Mouse (Mus musculus) layer of hippocampus, postnatal 10 days (tissue): ENCODE data around the gene Ttll5. TPM values are rescaled to one million over a fixed set of nuclear protein-coding genes. Genes with fewer than 3 reads are reported as not detected.

ENCODE experiments used
- DNase-seq, 2 experiments: peaks; one replicate each; pipeline ENCODE4 v3.0.0; 2021; ENCODE audit warnings: low spot score in 2 of 2
- total RNA-seq, 2 experiments: library from RNA; stranded (reverse); gene quantifications; 2 replicates each; pipeline ENCODE4 v1.2.3; 2021

Gene Ttll5
- total RNA-seq, 2 experiments from 2014 or later = 40.3 to 41.3 TPM

GRCm38 (mm10) chr12:85964436-85964835 is 140.0 kb downstream of the Ttll5 start:
- DNase-seq = no peak

GRCm38 (mm10) chr12:85967812-85968211 is 143.4 kb downstream of the Ttll5 start:
- DNase-seq = no peak

DNA sequence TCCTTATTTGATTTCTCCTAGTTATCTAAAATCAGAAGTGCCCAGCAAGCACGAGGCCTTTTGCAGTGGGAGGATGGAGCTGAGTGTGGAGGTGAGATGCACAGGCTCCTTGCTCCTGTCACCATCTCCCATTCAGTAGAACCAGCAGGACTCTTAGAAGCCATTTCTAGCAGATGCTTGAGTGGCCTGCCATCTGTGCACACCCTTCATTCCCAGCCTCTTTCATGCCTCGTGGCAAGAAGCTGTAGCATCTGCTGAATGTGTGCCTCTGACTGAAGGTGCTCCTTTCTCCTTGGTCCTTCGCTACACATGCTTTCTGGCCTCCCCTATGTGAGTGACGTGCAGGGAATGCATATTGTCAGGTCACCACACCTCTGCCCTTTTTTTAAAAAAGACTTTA is 143.9 kb downstream of the Ttll5 start:
- no peak for DNase-seq

DNA sequence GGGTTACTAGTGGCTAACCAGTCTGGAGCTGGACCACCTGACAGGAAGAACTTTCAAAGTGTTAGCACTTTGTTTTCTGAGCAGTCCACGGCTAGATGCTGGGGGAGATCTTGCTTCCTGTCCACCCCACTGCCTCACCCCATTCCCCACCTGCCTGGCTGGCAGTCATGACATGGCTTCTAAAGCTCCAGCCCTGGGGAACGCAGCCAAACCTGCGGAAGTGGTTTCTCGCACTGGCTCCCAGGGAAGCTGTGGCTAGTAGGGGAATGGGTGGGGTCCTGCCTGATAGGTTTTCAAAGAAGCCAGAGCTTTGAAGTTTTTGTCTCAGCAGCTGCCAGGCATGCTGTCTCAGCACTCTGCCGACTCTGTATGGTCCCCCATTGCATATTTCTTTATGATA is 145.1 kb downstream of the Ttll5 start:
- no peak for DNase-seq

GRCm38 (mm10) chr12:85970191-85970590 is 145.7 kb downstream of the Ttll5 start:
- DNase-seq = no peak

DNA sequence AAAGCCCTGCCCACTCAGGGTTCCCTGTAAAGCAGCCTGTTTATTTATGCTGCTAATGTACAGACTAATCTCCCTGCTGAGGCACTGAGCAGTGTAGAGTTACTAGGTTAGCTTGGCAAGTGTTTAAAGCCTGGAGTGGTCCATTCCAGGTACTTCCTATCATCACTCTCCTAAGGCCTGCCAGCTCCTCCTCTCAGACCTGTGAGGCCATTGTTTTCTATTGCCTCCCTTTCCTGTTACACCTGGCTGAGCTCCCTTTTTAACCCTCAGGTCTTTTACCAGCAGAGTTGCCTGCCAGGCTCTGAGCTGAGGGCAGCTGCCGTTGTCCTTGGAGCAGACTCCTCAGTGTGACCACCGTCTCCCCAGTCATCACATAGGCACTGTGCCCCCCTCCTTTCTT is 146.3 kb downstream of the Ttll5 start:
- DNase-seq = no peak

DNA sequence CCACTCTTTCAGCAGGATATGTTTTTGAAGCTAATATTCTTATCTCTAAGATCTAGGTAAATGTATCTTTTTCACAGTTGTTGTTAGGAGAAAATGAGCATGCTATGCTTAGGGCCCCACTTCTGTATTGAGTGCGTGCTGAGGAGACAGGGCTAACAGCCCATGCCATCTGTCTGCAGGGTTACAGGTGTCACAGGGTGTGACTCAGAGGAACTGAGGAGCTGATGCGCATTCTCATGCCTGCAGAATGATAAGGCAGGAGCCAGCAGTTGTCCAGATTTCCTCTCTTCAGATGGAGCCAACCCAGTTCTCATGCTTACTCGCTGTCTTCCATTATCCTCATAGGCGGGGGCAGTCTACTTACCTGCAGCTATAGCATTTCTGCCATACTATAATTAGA is 147.2 kb downstream of the Ttll5 start:
- no peak for DNase-seq

DNA sequence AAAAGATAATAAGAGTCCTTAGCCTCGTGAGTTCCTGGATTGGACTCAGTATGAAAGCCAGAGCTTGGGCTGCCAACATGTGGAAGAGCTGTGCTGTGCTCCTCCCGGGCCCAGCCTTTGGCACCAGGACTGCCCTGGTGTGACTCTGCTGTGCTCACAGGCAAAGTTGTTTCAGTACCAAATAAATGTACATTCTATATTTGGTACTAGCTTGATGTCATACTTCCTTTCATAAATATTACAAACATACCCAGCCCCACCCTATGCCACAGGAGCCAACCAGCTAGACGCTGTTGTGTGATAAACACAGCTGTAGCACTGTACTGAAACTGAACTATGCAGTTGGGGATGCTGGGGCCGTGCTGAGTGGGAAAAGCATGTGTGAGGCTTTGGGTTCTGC is 149.1 kb downstream of the Ttll5 start:
- DNase-seq = no peak

DNA sequence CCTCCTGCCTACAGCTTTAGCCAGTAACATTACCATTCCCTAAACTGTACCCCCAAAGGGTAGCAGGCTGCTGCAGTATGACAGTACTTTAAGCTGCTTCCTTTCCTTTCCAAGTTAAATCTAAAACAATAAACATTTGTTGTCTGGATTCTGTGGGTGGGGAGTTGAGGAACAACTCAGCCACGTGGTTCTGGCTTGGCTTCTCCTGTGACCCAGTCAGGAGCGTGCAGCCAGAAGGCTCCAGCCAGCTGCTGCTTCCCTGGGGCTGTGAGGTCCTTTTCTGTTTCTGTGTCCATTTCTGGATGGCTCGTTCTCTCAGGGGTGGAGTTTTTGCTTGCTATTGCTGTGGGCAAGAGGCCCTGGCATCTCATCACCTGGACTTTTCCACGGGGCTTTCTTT is 149.6 kb downstream of the Ttll5 start:
- no peak for DNase-seq

DNA sequence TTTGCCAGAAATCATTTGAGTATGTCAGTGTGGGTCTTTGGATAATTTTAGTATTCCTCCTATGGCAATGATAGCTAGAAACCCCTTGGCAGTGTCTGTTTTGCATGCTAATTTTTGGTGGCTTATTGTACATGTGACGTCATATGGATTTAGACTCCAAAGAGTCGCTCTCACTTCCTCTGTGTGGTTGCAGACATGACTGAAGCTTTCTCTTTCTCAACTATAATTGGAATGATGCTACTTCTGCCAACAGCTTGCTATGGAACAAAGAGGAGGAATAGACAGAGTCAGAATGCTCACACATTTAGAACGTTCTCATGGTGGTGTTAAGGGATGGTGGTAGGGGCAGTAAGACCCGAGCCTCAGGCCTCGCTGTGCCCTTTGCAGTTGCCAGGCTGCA is 155.5 kb downstream of the Ttll5 start:
- DNase-seq = no peak

GRCm38 (mm10) chr12:85985524-85985923 is 161.1 kb downstream of the Ttll5 start:
- DNase-seq = no peak

DNA sequence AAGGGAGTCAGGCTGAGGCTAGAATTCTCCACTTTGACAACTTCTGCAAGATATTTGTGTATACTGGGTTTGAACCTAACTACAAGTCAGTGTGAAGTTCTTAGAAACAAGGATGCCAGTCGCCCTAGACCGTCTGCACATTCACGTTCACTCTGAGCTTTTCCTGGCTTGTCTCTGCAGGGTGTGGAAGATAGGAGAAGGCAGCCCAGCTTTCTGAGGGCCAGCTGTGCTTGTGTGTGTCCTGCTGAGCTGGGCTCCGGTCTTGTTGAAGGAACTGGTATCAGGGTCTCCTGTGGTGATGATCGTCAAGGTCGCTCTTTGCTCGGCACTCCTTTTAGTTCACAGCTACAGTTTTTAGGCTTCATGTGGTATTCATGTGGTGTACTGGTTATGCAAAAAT is 161.6 kb downstream of the Ttll5 start:
- DNase-seq = no peak

DNA sequence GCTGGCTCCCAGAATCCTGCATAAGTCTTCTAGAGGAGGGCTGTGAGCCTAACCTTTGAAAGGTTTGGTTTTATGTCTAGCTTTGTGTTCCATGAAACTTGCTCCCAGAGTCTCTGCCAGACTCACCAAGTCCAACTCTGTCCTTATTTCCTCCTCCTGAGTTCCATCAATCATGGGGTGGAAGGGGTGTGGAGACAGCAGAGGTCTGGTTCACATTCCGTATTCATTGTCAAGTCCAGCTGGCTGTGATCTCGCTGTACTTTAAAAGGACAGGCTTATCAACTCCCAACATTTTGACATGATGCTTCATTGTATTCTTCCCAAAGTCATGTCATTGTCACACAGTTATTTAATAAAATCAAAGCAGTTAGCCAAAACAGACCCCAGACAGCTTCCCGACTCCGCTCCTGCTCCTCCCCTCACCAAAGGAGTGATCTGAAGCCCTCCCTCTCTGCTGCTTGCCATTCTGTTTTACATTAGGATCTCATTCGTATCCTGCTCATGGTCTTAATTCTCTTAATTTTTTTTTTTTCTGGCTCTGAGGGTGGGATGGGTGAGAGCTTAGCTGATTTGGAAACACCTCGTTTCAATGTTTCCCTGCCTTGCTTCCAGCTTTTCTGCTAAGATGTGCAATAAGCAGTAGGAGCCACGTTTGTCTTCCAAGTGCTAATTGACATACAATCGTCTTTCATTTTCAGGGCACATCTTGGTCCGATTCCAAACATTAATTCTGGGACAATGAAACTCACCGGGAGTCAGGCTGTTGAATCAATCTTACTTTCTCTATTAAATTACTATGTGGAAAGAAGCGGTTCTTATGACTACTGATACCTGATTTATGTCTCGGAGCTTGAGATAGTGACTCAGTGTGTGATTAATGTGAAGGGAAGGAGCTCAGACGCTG is 162.3 kb downstream of the Ttll5 start:
- no peak for DNase-seq

DNA sequence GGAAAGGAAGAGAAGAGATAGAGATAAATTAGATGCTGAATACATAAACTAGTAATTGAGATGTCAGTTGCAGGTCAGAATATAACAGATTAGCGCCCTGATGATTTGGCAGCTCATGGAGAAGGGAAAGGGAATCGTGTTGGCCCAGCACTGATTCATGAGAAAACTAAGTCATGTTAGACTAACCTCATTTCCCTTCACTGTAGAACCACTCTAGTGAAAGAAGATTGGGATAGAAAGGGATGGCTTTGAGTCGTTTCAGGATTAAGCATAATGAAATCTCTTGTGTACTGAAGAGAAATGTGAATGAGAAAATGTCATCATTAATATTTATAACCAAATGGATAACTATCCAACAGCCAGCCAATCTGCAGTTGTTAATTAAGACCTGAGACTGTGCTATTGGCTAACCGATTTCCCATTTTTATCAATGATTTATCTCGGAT is 163.0 kb downstream of the Ttll5 start:
- DNase-seq = no peak

DNA sequence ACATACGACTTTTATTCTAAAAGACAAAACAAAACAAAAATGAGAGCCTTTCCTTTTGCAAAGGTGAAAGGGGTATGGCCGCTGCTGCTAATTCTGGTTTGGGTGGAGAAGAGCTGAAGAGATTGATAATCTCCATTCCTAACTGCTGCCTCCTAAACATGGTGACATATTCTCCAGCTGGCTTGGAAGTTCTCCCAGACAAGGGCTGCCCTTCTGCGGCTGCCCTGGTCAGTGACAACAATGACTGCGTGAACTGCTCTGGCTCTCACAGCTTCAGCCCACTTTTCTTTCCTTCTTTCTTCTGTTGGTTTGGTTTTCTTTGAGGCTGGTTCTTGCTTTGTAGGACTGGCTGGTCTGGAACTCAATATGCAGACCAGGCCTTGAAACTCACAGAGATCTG is 163.7 kb downstream of the Ttll5 start:
- DNase-seq = no peak

DNA sequence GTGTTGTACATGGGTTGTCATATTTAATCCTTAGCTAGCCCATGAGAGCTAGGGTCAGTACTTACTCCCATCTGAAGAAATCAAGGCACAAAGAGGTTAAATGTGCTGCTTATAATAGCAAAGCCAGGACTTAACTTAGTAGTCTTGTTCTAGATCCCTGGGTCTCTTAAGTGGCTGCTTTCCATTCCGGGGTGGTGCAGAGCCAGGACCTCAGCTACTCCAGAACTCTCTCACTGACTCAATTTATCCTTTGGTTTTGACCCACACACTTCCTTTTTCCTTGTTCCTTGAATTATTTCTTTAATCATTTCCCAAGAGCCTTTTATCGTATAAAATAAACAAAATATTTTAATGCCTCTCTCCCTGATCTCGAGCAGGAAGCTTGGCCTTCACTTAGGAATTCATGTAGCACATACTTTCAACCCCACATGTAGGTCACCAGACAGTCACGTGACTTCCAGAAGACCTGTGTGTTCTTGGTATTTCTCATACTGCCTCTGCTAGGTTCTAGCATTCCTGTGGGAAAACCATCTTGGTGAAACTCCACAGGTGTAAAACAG is 164.4 kb downstream of the Ttll5 start:
- no peak for DNase-seq

GRCm38 (mm10) chr12:85992013-85992837 is 167.8 kb downstream of the Ttll5 start:
- no peak for DNase-seq

- DNase-seq = no peak
Observed at GRCm38 (mm10) chr12:85992838-85993234, 168.4 kb downstream of the Ttll5 start.

- DNase-seq = no peak
Observed at GRCm38 (mm10) chr12:85993790-85994360, 169.4 kb downstream of the Ttll5 start.

GRCm38 (mm10) chr12:86000641-86001073 is 176.2 kb downstream of the Ttll5 start:
- no peak for DNase-seq

- no peak for DNase-seq
Observed at GRCm38 (mm10) chr12:86001120-86001655, 176.7 kb downstream of the Ttll5 start.
